Mouse (Mus musculus) thymus, adult 2 months (tissue): ENCODE measurements around the gene Slc9a9.

Experiments used
- CTCF ChIP-seq: fragments of 200-500 bp; IDR thresholded peaks from 2 replicates; pipeline ENCODE4 v1.5.1; 2012; ENCODE audit warnings: mild to moderate bottlenecking, control low read depth, low read length, moderate library complexity, borderline replicate concordance; ENCODE audit not compliant: control insufficient read depth, poor library complexity, insufficient read depth; ENCODE audit errors: extremely low read depth
- POLR2A ChIP-seq: fragments of 200-500 bp; IDR thresholded peaks from 2 replicates; pipeline ENCODE4 v1.6.1; 2012; ENCODE audit warnings: mild to moderate bottlenecking, low read length, control low read depth, moderate library complexity; ENCODE audit not compliant: control insufficient read depth, poor library complexity, insufficient read depth; ENCODE audit errors: extremely low read depth

- TF ChIP-seq CTCF (no peak), POLR2A (no peak)
Measured at GRCm38 (mm10) chr9:94768114-94768513, 98.4 kb downstream of the Slc9a9 start.
